Mouse (Mus musculus): Measurements from ENCODE around the gene Stat5b. TPM values are rescaled to one million over a fixed set of nuclear protein-coding genes. Genes with fewer than 3 reads are reported as not detected.
A peak's percentile ranks its signal among the peaks of the same experiment; 100 is the strongest.

Gene Stat5b
- polyA plus RNA-seq, 1 experiment from 2014 or later: 19.9 TPM

GRCm38 (mm10) chr11:100831396-100831795 is 19.1 kb downstream of the Stat5b start:
- no peaks in the 10 kb centered on the region for H3K36me3 ChIP-seq
- 69% methylated on average over 10 of the region's 10 CpGs for WGBS
- ATAC-seq (ENCODE audit: insufficient number of reproducible peaks, insufficient read depth, low FRiP score, low TSS enrichment, low read depth): no peak
- H3K27ac ChIP-seq: peak overlapping the region; percentile 17; the same call in 1 of the 2 replicates
- H3K9ac ChIP-seq: no peak overlapping the region
- H3K4me2 ChIP-seq: no peak overlapping the region
- no peaks in the 10 kb centered on the region for H3K27me3 ChIP-seq
- no peaks in the 10 kb centered on the region for H3K9me3 ChIP-seq
- no peak overlapping the region for H3K4me3 ChIP-seq
- peaks cover 35% of the 10 kb centered on the region for H3K4me1 ChIP-seq

DNA sequence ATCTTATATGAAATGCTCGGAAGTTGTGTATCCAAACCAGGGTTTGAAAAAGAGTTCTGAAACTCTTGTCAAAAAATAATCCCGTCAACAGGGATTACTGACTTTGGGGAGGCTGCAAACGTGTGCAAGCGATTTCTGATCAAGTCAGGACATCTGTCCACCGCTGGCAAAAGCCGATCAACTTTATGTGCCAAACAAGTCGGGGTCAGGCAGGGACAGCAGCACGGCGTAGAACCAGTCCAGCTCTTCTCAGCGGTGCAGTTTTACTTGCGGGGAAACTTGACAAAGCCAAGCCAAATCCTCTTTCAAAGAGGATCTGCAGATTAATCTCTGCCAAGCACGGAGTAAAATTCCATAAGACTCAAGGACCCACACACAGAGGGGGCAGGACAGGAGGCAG is 20.8 kb downstream of the Stat5b start:
- no peak overlapping the region for H3K9ac ChIP-seq
- peaks cover 8% of the 10 kb centered on the region; the same call in 1 of the 2 replicates for H3K27me3 ChIP-seq
- H3K4me2 ChIP-seq: no peak overlapping the region
- no peak for ATAC-seq (ENCODE audit: insufficient number of reproducible peaks, insufficient read depth, low FRiP score, low TSS enrichment, low read depth)
- H3K27ac ChIP-seq: no peak overlapping the region
- WGBS: 71% methylated on average over 12 of the region's 12 CpGs
- H3K4me1 ChIP-seq: peaks cover 35% of the 10 kb centered on the region
- H3K9me3 ChIP-seq: no peaks in the 10 kb centered on the region
- H3K4me3 ChIP-seq: no peak overlapping the region
- H3K36me3 ChIP-seq: no peaks in the 10 kb centered on the region

DNA sequence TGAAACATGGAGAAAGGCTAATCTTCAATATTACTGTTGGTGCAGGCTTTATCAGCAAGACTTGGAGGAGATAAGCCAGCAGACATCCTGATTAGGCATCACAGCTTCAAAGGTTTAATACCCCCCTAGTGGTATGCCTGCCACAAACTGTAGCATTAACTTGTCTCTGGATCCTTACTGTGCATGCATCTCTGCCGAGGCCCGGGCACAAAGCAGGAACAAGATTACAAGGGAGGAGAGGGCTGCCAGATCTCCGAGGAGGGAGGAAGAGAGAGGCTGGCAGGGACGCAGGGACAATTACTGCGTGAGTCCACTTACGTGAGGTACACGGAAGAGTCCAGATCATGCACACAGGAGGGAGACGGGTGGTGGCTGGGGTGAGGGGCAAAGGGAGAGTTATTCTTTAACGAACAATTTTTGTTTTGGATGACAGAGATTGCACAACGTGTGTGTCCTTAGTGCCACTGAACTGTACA is 21.8 kb downstream of the Stat5b start:
- no peak overlapping the region for H3K27ac ChIP-seq
- no peaks in the 10 kb centered on the region for H3K36me3 ChIP-seq
- H3K9me3 ChIP-seq: no peaks in the 10 kb centered on the region
- H3K4me3 ChIP-seq: no peak overlapping the region
- 57% methylated on average over 10 of the region's 10 CpGs for WGBS
- H3K4me1 ChIP-seq: peaks cover 42% of the 10 kb centered on the region
- H3K9ac ChIP-seq: no peak overlapping the region
- ATAC-seq (ENCODE audit: insufficient number of reproducible peaks, insufficient read depth, low FRiP score, low TSS enrichment, low read depth): no peak
- H3K27me3 ChIP-seq: peaks cover 15% of the 10 kb centered on the region
- H3K4me2 ChIP-seq: no peak overlapping the region

GRCm38 (mm10) chr11:100826161-100826866 is 24.2 kb downstream of the Stat5b start:
- no peak overlapping the region for H3K4me3 ChIP-seq
- WGBS: 86% methylated on average over 13 of the region's 13 CpGs
- H3K27ac ChIP-seq: no peak overlapping the region
- no peak overlapping the region for H3K9ac ChIP-seq
- no peak for ATAC-seq (ENCODE audit: insufficient number of reproducible peaks, insufficient read depth, low FRiP score, low TSS enrichment, low read depth)
- H3K27me3 ChIP-seq: peaks cover 21% of the 10 kb centered on the region
- no peaks in the 10 kb centered on the region for H3K9me3 ChIP-seq
- H3K4me1 ChIP-seq: peaks cover 30% of the 10 kb centered on the region
- no peaks in the 10 kb centered on the region for H3K36me3 ChIP-seq
- H3K4me2 ChIP-seq: no peak overlapping the region

- 86% methylated on average over 9 of the region's 9 CpGs for WGBS
Measured at GRCm38 (mm10) chr11:100825451-100825850, 25.1 kb downstream of the Stat5b start.

GRCm38 (mm10) chr11:100824496-100824895 is 26.0 kb downstream of the Stat5b start:
- peaks cover 35% of the 10 kb centered on the region for H3K4me1 ChIP-seq
- no peak overlapping the region for H3K4me3 ChIP-seq
- H3K9ac ChIP-seq: no peak overlapping the region
- H3K4me2 ChIP-seq: no peak overlapping the region
- WGBS: 78% methylated on average over 7 of the region's 7 CpGs
- H3K9me3 ChIP-seq: no peaks in the 10 kb centered on the region
- ATAC-seq (ENCODE audit: insufficient number of reproducible peaks, insufficient read depth, low FRiP score, low TSS enrichment, low read depth): no peak
- peaks cover 21% of the 10 kb centered on the region for H3K27me3 ChIP-seq
- H3K27ac ChIP-seq: no peak overlapping the region
- H3K36me3 ChIP-seq: no peaks in the 10 kb centered on the region

More at GRCm38 (mm10) chr11:100825451-100825850, 25.1 kb downstream of the Stat5b start:
- H3K4me3 ChIP-seq: no peak overlapping the region
- H3K4me1 ChIP-seq: peaks cover 30% of the 10 kb centered on the region
- H3K27me3 ChIP-seq: peaks cover 21% of the 10 kb centered on the region
- no peaks in the 10 kb centered on the region for H3K36me3 ChIP-seq
- no peak overlapping the region for H3K27ac ChIP-seq
- H3K4me2 ChIP-seq: no peak overlapping the region
- H3K9me3 ChIP-seq: no peaks in the 10 kb centered on the region
- no peak for ATAC-seq (ENCODE audit: insufficient number of reproducible peaks, insufficient read depth, low FRiP score, low TSS enrichment, low read depth)
- no peak overlapping the region for H3K9ac ChIP-seq

DNA sequence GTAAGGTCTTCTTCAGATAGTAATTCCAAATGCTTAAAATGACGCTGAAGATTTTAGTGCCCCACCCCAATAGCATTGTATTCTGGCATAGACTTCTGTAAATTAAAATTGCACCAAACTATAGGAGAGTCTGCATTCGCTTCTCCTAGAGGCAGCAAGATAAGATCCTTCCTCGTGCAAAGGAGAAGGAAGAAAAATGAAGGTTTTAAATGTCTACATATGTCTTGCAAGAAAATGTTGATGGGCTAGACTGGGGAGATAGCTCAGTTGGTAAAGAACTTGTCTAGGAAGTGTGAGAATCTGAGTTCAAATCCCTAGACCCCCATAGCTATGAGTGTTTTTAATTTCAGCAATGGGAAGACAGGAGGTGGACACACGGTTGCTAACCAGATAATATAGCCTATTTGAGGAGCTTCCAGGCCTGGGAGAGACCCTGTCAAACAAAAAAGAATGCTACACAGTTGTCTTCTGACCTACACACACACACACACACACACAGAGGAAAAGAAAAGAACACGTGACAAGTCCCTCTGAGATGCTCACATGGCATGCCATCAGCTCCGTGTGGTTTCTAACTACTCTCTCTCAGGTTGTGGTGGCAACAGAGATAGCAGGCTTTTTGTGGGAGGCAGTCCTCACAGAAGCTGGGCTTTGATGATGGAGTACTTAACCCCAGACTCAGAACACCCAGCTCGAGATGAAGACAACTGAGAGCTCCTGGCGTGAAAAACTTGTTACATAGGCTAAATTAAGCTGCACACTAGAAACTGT is 26.8 kb downstream of the Stat5b start:
- WGBS: 64% methylated on average over 8 of the region's 8 CpGs
- no peak for ATAC-seq (ENCODE audit: insufficient number of reproducible peaks, insufficient read depth, low FRiP score, low TSS enrichment, low read depth)
- H3K4me3 ChIP-seq: no peak overlapping the region

GRCm38 (mm10) chr11:100822365-100822764 is 28.2 kb downstream of the Stat5b start:
- Histone ChIP-seq H3K27ac (no peak overlapping the region), H3K4me3 (no peak overlapping the region), H3K4me1 (peaks cover 43% of the 10 kb centered on the region), H3K27me3 (peaks cover 32% of the 10 kb centered on the region), H3K36me3 (no peaks in the 10 kb centered on the region), H3K9ac (no peak overlapping the region), H3K4me2 (no peak overlapping the region), H3K9me3 (no peaks in the 10 kb centered on the region)
- 71% methylated on average over 12 of the region's 12 CpGs for WGBS
- no peak for ATAC-seq (ENCODE audit: insufficient number of reproducible peaks, insufficient read depth, low FRiP score, low TSS enrichment, low read depth)

More for the DNA sequence above, 26.8 kb downstream of the Stat5b start:
- peaks cover 22% of the 10 kb centered on the region for H3K27me3 ChIP-seq
- H3K4me2 ChIP-seq: no peak overlapping the region
- H3K4me1 ChIP-seq: peaks cover 38% of the 10 kb centered on the region
- H3K9me3 ChIP-seq: no peaks in the 10 kb centered on the region
- H3K9ac ChIP-seq: no peak overlapping the region
- no peaks in the 10 kb centered on the region for H3K36me3 ChIP-seq
- no peak overlapping the region for H3K27ac ChIP-seq

- no peak overlapping the region for H3K9ac ChIP-seq
- no peak overlapping the region for H3K4me3 ChIP-seq
- H3K9me3 ChIP-seq: no peaks in the 10 kb centered on the region
- no peak overlapping the region for H3K27ac ChIP-seq
- peaks cover 33% of the 10 kb centered on the region for H3K27me3 ChIP-seq
- H3K36me3 ChIP-seq: no peaks in the 10 kb centered on the region
- no peak for ATAC-seq (ENCODE audit: insufficient number of reproducible peaks, insufficient read depth, low FRiP score, low TSS enrichment, low read depth)
- 85% methylated on average over 13 of the region's 13 CpGs for WGBS
- H3K4me1 ChIP-seq: peaks cover 43% of the 10 kb centered on the region
- H3K4me2 ChIP-seq: no peak overlapping the region
Measured at GRCm38 (mm10) chr11:100821605-100822220, 28.8 kb downstream of the Stat5b start.

- no peaks in the 10 kb centered on the region for H3K36me3 ChIP-seq
- H3K4me1 ChIP-seq: peaks cover 43% of the 10 kb centered on the region
- peak overlapping the region; percentile 43 for H3K4me2 ChIP-seq
- H3K27me3 ChIP-seq: peaks cover 35% of the 10 kb centered on the region
- H3K9me3 ChIP-seq: no peaks in the 10 kb centered on the region
- H3K4me3 ChIP-seq: no peak overlapping the region
- ATAC-seq (ENCODE audit: insufficient number of reproducible peaks, insufficient read depth, low FRiP score, low TSS enrichment, low read depth): no peak
- peak overlapping the region; percentile 22; the same call in 1 of the 2 replicates for H3K27ac ChIP-seq
- H3K9ac ChIP-seq: no peak overlapping the region
- WGBS: 23% methylated on average over 8 of the region's 8 CpGs
Measured at GRCm38 (mm10) chr11:100820047-100820446, 30.5 kb downstream of the Stat5b start.

- Histone ChIP-seq H3K27me3 (peaks cover 34% of the 10 kb centered on the region), H3K9ac (no peak overlapping the region), H3K9me3 (no peaks in the 10 kb centered on the region), H3K4me2 (peak overlapping the region; percentile 41), H3K36me3 (no peaks in the 10 kb centered on the region), H3K4me1 (peaks cover 44% of the 10 kb centered on the region), H3K4me3 (no peak overlapping the region), H3K27ac (peak overlapping the region; percentile 22; the same call in 1 of the 2 replicates)
- WGBS: 45% methylated on average over 16 of the region's 16 CpGs
- no peak for ATAC-seq (ENCODE audit: insufficient number of reproducible peaks, insufficient read depth, low FRiP score, low TSS enrichment, low read depth)
Measured at GRCm38 (mm10) chr11:100819626-100820025, 30.9 kb downstream of the Stat5b start.
